Mouse (Mus musculus): ENCODE measurements around the gene Ankrd37. TPM values are rescaled to one million over a fixed set of nuclear protein-coding genes. Genes with fewer than 3 reads are reported as not detected.

Ankrd37 gene
- polyA plus RNA-seq, 1 experiment, result not detected

DNA sequence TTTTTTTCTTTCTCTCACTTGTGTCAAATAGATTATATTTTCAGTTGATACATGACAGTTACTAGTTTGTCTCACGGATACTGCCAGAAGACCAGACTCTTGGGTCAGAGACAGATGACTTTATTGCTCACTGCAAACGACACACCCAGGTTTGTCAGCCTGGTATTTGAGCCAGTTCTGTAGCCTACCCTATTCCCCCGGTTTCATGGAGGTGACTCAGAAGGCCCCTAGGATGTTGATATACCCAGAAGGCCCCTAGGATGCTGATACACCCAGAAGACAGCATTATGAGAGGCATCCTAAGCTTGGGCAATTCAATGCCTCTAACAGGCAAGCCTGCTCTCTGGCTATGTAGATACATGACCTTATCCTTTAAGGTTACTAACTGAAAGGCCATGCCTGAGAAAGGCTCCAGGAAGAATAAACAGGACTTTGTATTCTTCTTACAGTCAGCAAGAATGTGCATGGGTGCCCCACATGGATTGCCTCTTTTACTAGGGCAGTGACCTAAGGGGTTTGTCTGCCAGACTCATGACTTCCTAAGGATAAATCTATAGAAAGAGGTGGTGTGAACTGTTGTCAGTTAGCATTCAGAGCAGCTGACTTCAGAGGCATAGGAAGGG is 1.7 kb upstream of the Ankrd37 start:
- peaks cover 4% of the 10 kb centered on the region for H3K4me1 ChIP-seq (ENCODE audit: control insufficient read depth, insufficient read depth, low read length)
- WGBS, result 77% methylated on average over 3 of the region's 3 CpGs

DNA sequence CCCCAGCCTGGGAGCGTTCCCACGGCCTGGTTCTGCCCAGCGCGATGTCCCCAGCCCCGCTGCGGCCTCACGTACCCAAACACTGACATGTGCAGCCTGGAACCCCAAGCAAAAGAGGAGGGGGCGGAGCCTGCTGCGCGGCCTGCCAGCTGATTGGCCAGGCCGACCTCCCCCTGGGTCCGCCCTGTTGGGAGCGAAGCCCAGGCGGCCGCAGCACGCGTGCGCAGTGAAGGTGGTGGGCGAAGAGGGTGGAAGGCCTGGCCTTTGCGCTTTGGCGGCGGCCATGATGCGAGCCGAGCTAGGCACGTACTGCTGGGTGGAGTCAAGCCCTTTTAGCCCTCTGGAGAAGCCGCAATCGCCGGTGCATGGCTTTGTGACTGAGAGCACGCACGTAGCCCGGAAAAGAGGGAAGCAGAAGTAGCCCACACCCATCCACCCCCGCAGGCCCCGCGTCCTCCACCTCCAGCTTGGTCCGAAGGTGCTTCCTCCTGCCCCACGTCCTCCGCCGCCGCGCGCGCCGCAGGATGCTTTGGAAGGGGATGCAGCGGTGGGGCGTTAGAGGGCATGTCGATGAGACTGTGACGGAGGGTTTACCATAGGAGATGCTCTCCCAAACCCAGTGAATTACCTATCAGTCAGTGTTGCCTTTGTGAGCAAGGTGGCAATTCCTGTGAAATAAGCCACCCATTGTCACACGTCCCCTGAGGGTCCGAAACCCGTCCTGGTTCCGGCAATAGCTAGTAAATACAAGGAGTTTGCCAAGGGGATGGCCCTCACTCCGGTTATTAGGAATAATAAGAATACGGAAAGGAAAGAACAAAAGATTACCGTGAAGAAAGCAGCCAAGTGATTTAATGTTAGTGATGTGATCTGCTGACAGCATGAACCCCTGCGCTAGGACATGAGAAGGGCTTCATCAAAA is 5.5 kb downstream of the Ankrd37 start:
- WGBS, result under 1% methylated on average over 55 of the region's 55 CpGs
- peak; percentile 98 for TF ChIP-seq POLR2A (IDR thresholded peaks at IDR 0.05; ENCODE audit: insufficient read depth, low read depth, low read length)
- 0 out of 2 replicates have a peak, but pooled peaks have one; percentile 15 for TF ChIP-seq CTCF (IDR thresholded peaks at IDR 0.05; ENCODE audit: insufficient read depth, low read depth, low read length)
- H3K27ac ChIP-seq (ENCODE audit: insufficient read depth, low read depth, low read length), result peak overlapping the region; percentile 98
- peak overlapping the region; percentile 63 for H3K4me3 ChIP-seq (ENCODE audit: insufficient read depth, low read depth, low read length)
- H3K4me1 ChIP-seq (ENCODE audit: control insufficient read depth, insufficient read depth, low read length), result peaks cover 4% of the 10 kb centered on the region

More for the DNA sequence above, 1.7 kb upstream of the Ankrd37 start:
- H3K4me3 ChIP-seq (ENCODE audit: insufficient read depth, low read depth, low read length), result no peak overlapping the region
- TF ChIP-seq POLR2A (IDR thresholded peaks at IDR 0.05; ENCODE audit: insufficient read depth, low read depth, low read length) (no peak), CTCF (IDR thresholded peaks at IDR 0.05; ENCODE audit: insufficient read depth, low read depth, low read length) (no peak)
- no peak overlapping the region for H3K27ac ChIP-seq (ENCODE audit: insufficient read depth, low read depth, low read length)

DNA sequence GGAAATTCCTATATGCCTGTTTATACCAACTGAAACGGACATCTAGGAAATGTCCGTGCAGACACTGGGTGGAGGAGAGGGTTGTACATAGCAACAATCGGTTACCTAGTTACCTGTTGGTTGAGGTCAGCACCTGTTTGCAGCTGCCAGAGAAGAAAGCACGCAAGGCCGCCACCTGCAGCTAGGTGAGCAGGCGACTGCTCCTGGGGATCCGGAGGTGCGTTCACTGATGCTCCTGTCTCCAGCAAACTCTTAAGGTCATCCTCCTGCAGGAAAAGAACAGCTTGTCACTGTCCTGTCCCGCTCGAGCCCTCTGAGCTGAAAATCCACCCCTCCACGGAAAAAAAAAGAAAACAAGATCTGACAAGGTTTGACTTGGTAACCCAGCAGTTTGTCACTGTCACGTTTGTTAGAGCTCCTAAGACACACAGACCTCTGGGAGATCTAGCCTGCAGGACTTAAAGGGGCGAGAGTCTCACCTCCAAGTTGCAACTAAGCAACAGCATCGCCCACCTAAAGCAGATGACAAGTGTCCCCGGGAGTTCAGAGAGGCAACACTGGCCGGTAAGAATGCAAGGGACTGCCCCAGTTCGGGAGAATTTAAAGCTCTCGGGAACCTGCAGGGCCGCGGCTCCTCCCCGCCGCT is 6.2 kb downstream of the Ankrd37 start, which contains the start of gene Lrp2bp:
Gene Lrp2bp (plus strand): TSS at position 166 of the 646 bp plus-strand sequence.
- H3K27ac ChIP-seq (ENCODE audit: insufficient read depth, low read depth, low read length), result peak within 1 kb of the TSS; percentile 98
- peaks cover 4% of the 10 kb centered on the region for H3K4me1 ChIP-seq (ENCODE audit: control insufficient read depth, insufficient read depth, low read length)
- WGBS, result 3% methylated on average over 22 of the region's 22 CpGs
- TF ChIP-seq CTCF (IDR thresholded peaks at IDR 0.05; ENCODE audit: insufficient read depth, low read depth, low read length) (no peak), POLR2A (IDR thresholded peaks at IDR 0.05; ENCODE audit: insufficient read depth, low read depth, low read length) (no peak)
- peak within 1 kb of the TSS; percentile 63 for H3K4me3 ChIP-seq (ENCODE audit: insufficient read depth, low read depth, low read length)

DNA sequence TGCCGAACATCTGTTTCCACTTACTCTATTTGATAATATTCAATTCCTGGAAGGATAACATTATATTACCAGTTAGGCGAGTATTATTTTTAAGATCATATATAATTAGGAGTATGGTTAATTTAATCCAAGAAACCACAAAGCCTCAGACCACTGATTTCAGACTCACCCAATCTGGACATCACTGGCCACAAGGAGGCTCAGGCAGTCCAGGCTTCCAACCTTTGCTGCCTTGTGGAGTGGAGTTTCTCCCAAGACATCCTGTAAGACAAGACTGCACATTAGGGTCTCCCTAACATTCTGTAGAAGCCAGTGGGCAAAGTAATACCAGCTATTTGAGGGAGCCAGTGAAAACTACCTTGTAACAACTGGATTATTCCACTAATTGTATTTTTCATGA is 7.3 kb downstream of the Ankrd37 start:
- WGBS, result 89% methylated on average over 2 of the region's 2 CpGs
- Histone ChIP-seq H3K4me3 (ENCODE audit: insufficient read depth, low read depth, low read length) (no peak overlapping the region), H3K4me1 (ENCODE audit: control insufficient read depth, insufficient read depth, low read length) (peaks cover 4% of the 10 kb centered on the region), H3K27ac (ENCODE audit: insufficient read depth, low read depth, low read length) (no peak overlapping the region)
- TF ChIP-seq CTCF (IDR thresholded peaks at IDR 0.05; ENCODE audit: insufficient read depth, low read depth, low read length) (no peak), POLR2A (IDR thresholded peaks at IDR 0.05; ENCODE audit: insufficient read depth, low read depth, low read length) (no peak)

DNA sequence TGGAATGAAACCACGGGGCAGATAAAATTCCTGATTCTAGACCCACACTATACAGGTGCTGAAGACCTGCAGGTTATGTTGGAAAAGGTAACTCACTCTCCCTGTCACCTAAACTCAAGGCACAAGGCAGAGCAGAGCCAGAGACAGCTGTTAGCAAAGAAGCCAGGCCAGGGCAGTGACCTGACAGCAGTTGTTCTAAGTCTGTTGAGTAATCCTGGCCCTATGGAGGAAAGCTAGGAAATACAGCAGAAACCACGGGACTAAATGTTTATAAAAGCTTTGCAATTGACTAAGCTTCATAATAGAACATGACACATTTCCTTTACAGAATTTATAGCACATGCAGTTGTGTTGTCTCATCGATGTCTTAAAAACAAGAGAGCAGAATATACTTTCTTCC is 9.9 kb downstream of the Ankrd37 start:
- H3K4me1 ChIP-seq (ENCODE audit: control insufficient read depth, insufficient read depth, low read length), result peaks cover 4% of the 10 kb centered on the region
- H3K4me3 ChIP-seq (ENCODE audit: insufficient read depth, low read depth, low read length), result no peak overlapping the region
- TF ChIP-seq POLR2A (IDR thresholded peaks at IDR 0.05; ENCODE audit: insufficient read depth, low read depth, low read length) (no peak), CTCF (IDR thresholded peaks at IDR 0.05; ENCODE audit: insufficient read depth, low read depth, low read length) (no peak)
- WGBS, result 89% methylated on average over 3 of the region's 3 CpGs
- no peak overlapping the region for H3K27ac ChIP-seq (ENCODE audit: insufficient read depth, low read depth, low read length)

DNA sequence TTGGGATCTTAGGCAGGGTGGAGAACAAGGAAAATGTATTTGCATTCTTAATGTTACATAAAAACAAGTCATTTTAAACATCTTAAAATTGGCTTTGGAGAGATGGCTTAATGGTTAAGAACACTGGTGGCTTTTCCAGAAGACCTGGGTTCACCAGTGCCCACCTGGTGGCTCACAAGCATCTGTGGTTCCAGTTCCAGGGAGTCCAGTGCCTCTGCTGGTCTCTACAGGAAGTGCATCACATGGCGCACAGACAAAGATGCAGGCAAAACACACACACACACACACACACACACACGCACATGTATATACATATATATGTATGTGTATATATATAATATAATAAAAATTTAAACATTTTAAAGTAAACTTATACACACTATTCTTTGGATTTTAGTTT is 11.4 kb downstream of the Ankrd37 start:
- Histone ChIP-seq H3K4me3 (ENCODE audit: insufficient read depth, low read depth, low read length) (no peak overlapping the region), H3K4me1 (ENCODE audit: control insufficient read depth, insufficient read depth, low read length) (peaks cover 3% of the 10 kb centered on the region; the same call in 1 of the 2 replicates), H3K27ac (ENCODE audit: insufficient read depth, low read depth, low read length) (no peak overlapping the region)
- 92% methylated on average over 2 of the region's 2 CpGs for WGBS
- no peak for TF ChIP-seq CTCF (IDR thresholded peaks at IDR 0.05; ENCODE audit: insufficient read depth, low read depth, low read length)
- TF ChIP-seq POLR2A (IDR thresholded peaks at IDR 0.05; ENCODE audit: insufficient read depth, low read depth, low read length), result no peak

DNA sequence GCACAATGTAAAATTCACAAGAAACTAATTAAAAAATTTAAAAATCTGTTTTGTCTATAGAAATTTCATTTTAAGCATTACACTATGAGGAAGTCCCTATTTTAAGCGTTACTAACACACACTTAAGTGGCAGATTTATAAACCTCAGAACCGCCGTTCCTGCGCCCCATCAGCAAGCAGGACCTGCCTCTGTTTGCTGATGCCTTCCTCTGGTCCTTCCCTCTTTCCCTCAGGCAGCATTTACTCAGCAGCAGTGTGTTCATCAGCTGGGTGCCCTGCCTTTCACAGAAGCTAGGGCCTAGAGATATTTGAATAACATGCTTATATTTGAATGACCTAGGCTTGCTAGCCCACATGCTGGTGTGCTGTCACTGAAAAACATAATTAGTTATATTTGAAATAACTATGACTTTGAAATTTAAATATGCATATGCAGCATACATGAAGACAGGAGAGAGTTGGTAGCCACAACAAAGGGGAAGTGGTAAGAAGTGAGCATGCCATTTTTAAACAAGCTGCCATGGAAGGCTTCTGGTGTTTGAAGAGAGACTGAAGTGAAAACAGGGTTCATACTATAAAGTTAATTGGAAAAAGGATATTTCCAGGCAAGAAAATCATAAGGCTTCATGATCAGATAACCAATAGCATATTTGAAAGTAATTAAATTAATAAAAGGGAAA is 14.7 kb downstream of the Ankrd37 start:
- Histone ChIP-seq H3K4me1 (ENCODE audit: control insufficient read depth, insufficient read depth, low read length) (no peaks in the 10 kb centered on the region), H3K27ac (ENCODE audit: insufficient read depth, low read depth, low read length) (no peak overlapping the region), H3K4me3 (ENCODE audit: insufficient read depth, low read depth, low read length) (no peak overlapping the region)
- TF ChIP-seq POLR2A (IDR thresholded peaks at IDR 0.05; ENCODE audit: insufficient read depth, low read depth, low read length), result no peak
- no peak for TF ChIP-seq CTCF (IDR thresholded peaks at IDR 0.05; ENCODE audit: insufficient read depth, low read depth, low read length)
- 95% methylated on average over 4 of the region's 4 CpGs for WGBS

DNA sequence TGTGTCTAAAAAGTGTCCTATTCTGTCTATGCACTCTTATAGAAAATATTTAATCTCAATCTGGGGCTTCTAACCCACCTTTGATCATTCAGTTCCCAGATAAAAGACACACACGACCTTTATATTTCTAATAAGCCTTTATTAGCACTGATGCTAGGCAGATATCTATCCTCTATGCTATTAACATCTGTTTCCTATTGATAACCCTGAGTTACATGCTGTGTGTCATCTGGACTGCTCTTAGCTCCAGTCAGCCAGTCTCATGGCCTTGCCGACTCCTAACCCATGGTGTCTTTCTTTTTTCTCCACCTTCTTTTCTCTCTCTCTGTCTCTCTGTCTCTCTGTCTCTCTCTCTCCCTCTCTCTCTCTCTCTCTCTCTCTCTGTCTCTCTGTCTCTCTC is 17.3 kb downstream of the Ankrd37 start:
- 64% methylated on average over 2 of the region's 2 CpGs for WGBS
- H3K4me3 ChIP-seq (ENCODE audit: insufficient read depth, low read depth, low read length), result no peak overlapping the region
- H3K4me1 ChIP-seq (ENCODE audit: control insufficient read depth, insufficient read depth, low read length), result no peaks in the 10 kb centered on the region
- no peak overlapping the region for H3K27ac ChIP-seq (ENCODE audit: insufficient read depth, low read depth, low read length)
- TF ChIP-seq CTCF (IDR thresholded peaks at IDR 0.05; ENCODE audit: insufficient read depth, low read depth, low read length), result no peak
- no peak for TF ChIP-seq POLR2A (IDR thresholded peaks at IDR 0.05; ENCODE audit: insufficient read depth, low read depth, low read length)
